Mouse (Mus musculus) heart, embryonic 11.5 days (tissue): ENCODE data around the gene Commd1. TPM values are rescaled to one million over a fixed set of nuclear protein-coding genes. Genes with fewer than 3 reads are reported as not detected.

Experiments used
- ATAC-seq: fragments of 200-750 bp; cut with Nextera tagmentation; replicated peaks from 2 replicates; pipeline ENCODE4 v1.8.0; 2017; ENCODE audit warnings: moderate library complexity; ENCODE audit not compliant: insufficient number of reproducible peaks, low FRiP score, low TSS enrichment
- H3K27ac ChIP-seq: fragments of 300-500 bp; sonication (generic); 2 replicates; pipeline ENCODE4 v1.5.1; 2014; ENCODE audit warnings: mild to moderate bottlenecking, low read depth, low read length
- H3K27me3 ChIP-seq: fragments of 300-500 bp; sonication (generic); 2 replicates; pipeline ENCODE4 v1.6.1; 2014; ENCODE audit warnings: mild to moderate bottlenecking, low read length, mixed read lengths; ENCODE audit not compliant: control insufficient read depth, insufficient read depth
- H3K36me3 ChIP-seq: fragments of 300-500 bp; sonication (generic); 2 replicates; pipeline ENCODE4 v1.6.1; 2014; ENCODE audit warnings: mild to moderate bottlenecking, low read length, moderate library complexity, mixed read lengths; ENCODE audit not compliant: control insufficient read depth, insufficient read depth
- H3K4me1 ChIP-seq: fragments of 300-500 bp; sonication (generic); 2 replicates; pipeline ENCODE4 v1.6.1; 2014; ENCODE audit warnings: low read length; ENCODE audit not compliant: control insufficient read depth, insufficient read depth
- H3K4me2 ChIP-seq: fragments of 300-500 bp; sonication (generic); 2 replicates; pipeline ENCODE4 v1.6.1; 2014; ENCODE audit warnings: mild to moderate bottlenecking, moderate library complexity
- H3K4me3 ChIP-seq: fragments of 300-500 bp; sonication (generic); 2 replicates; pipeline ENCODE4 v1.5.1; 2014; ENCODE audit warnings: low read depth, low read length
- H3K9ac ChIP-seq: fragments of 300-500 bp; sonication (generic); 2 replicates; pipeline ENCODE4 v1.6.1; 2014; ENCODE audit warnings: mild to moderate bottlenecking, low read depth, low read length, moderate library complexity
- H3K9me3 ChIP-seq: fragments of 300-500 bp; sonication (generic); replicated peaks from 2 replicates; pipeline ENCODE4 v1.6.1; 2016; ENCODE audit warnings: low read length; ENCODE audit not compliant: control insufficient read depth
- WGBS: fragments of 180-500 bp; shearing (Covaris S2); extraction: QIAGEN DNeasy Blood & Tissue Kit; methylation state at CpG from one replicate; pipeline ENCODE4 v1.1.7; 2014; ENCODE audit not compliant: insufficient replicate concordance; 5-methylcytosine and 5-hydroxymethylcytosine counted together
- polyA plus RNA-seq: library from polyadenylated mRNA; unstranded; fragments of >200 nt; fragmentation: Nextera tagmentation; extraction: Ambion mirVana; gene quantifications from 2 replicates; pipeline ENCODE4 v1.2.1, GENCODE M21; 2014

Gene Commd1
- polyA plus RNA-seq, 1 experiment from 2014 or later: 355 TPM

GRCm38 (mm10) chr11:22874747-22875146 lies 107.4 kb downstream of the Commd1 start:
- Histone ChIP-seq H3K4me3 (no peak overlapping the region), H3K9me3 (no peaks in the 10 kb centered on the region), H3K4me2 (no peak overlapping the region), H3K27ac (no peak overlapping the region), H3K36me3 (no peaks in the 10 kb centered on the region), H3K4me1 (no peaks in the 10 kb centered on the region), H3K9ac (no peak overlapping the region), H3K27me3 (no peaks in the 10 kb centered on the region)
- WGBS: 80% methylated on average over 6 of the region's 6 CpGs
- ATAC-seq: no peak

GRCm38 (mm10) chr11:22873383-22873782 lies 108.8 kb downstream of the Commd1 start:
- H3K27me3 ChIP-seq: no peaks in the 10 kb centered on the region
- H3K9me3 ChIP-seq: no peaks in the 10 kb centered on the region
- 66% methylated on average over 4 of the region's 4 CpGs for WGBS
- no peaks in the 10 kb centered on the region for H3K4me1 ChIP-seq
- H3K4me3 ChIP-seq: no peak overlapping the region
- ATAC-seq: no peak
- H3K36me3 ChIP-seq: no peaks in the 10 kb centered on the region
- H3K27ac ChIP-seq: no peak overlapping the region
- no peak overlapping the region for H3K9ac ChIP-seq
- no peak overlapping the region for H3K4me2 ChIP-seq

- Histone ChIP-seq H3K27me3 (no peaks in the 10 kb centered on the region), H3K36me3 (no peaks in the 10 kb centered on the region), H3K27ac (peak overlapping the region; percentile 2), H3K9ac (no peak overlapping the region), H3K4me1 (no peaks in the 10 kb centered on the region), H3K9me3 (no peaks in the 10 kb centered on the region), H3K4me3 (no peak overlapping the region), H3K4me2 (peak overlapping the region; percentile 10; the same call in 1 of the 2 replicates)
- no peak for ATAC-seq
- WGBS: 45% methylated on average over 4 of the region's 4 CpGs
Observed at GRCm38 (mm10) chr11:22872307-22872680, 109.9 kb downstream of the Commd1 start.

DNA sequence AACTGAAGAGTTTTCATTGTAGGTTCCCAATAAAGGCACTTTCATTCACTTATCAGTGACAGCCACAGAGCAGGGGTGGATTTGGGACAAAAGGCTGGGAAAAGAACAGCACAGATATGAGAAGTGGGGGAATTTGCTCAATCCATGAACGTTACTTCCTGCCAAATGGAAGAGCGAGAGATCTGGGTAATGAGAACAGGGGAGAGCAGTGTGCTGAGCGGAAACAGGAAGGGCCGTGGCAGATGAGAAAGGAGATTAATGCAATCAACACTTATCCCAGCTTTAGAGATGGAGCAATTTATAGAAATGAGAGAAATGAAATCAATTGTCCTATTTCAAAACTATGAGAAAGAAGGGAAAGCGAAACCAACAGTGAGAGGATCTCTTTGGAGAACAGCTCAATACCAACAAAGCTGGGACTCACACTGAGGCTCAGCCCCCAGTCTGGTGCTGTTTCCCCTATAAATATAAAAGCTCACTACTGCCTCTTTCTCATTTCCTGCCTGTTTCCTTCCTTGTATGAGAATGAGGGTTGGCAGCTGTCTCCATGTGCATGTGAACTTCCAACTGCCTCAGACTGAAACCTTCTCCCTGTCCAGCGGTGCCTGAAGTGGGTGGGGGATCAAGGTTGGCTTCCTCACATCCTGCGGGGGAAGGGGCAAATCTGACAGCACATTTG lies 110.4 kb downstream of the Commd1 start:
- Histone ChIP-seq H3K36me3 (no peaks in the 10 kb centered on the region), H3K4me1 (no peaks in the 10 kb centered on the region), H3K27me3 (no peaks in the 10 kb centered on the region), H3K9ac (no peak overlapping the region), H3K27ac (peak overlapping the region; percentile 2; the same call in 1 of the 2 replicates), H3K4me3 (no peak overlapping the region), H3K9me3 (no peaks in the 10 kb centered on the region), H3K4me2 (peak overlapping the region; percentile 22; the same call in 1 of the 2 replicates)
- WGBS: 39% methylated on average over 7 of the region's 7 CpGs
- no peak for ATAC-seq

DNA sequence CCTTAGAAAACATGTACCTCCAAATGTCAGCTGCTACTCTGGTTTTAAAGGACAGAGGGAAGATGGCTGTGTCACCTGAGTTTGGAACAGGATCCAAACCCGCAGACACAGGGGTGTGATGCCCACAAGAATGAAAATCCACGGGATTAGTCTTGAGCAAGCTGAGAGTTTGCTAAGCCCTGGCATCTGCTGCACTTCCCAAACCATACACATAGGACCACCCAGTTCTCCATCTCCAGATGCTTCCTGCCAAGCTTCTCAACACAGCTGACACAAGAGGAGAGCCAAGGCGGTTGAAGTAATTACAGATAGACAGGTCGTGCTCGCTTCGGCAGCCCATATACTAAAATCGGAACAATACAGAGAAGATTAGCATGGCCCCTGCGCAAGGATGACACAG lies 113.6 kb downstream of the Commd1 start:
- Histone ChIP-seq H3K9me3 (no peaks in the 10 kb centered on the region), H3K27ac (no peak overlapping the region), H3K36me3 (no peaks in the 10 kb centered on the region), H3K4me2 (no peak overlapping the region), H3K27me3 (no peaks in the 10 kb centered on the region), H3K9ac (no peak overlapping the region), H3K4me1 (no peaks in the 10 kb centered on the region), H3K4me3 (no peak overlapping the region)
- no peak for ATAC-seq
- 80% methylated on average over 8 of the region's 8 CpGs for WGBS

GRCm38 (mm10) chr11:22867691-22868090 lies 114.5 kb downstream of the Commd1 start:
- no peak overlapping the region for H3K27ac ChIP-seq
- no peak for ATAC-seq
- WGBS: 77% methylated on average over 5 of the region's 5 CpGs
- no peak overlapping the region for H3K4me2 ChIP-seq
- no peaks in the 10 kb centered on the region for H3K27me3 ChIP-seq
- H3K4me3 ChIP-seq: no peak overlapping the region
- no peak overlapping the region for H3K9ac ChIP-seq
- H3K9me3 ChIP-seq: no peaks in the 10 kb centered on the region
- H3K36me3 ChIP-seq: no peaks in the 10 kb centered on the region
- H3K4me1 ChIP-seq: no peaks in the 10 kb centered on the region

- Histone ChIP-seq H3K9me3 (no peaks in the 10 kb centered on the region), H3K36me3 (no peaks in the 10 kb centered on the region), H3K9ac (no peak overlapping the region), H3K27ac (no peak overlapping the region), H3K4me2 (no peak overlapping the region), H3K27me3 (no peaks in the 10 kb centered on the region), H3K4me3 (no peak overlapping the region), H3K4me1 (no peaks in the 10 kb centered on the region)
- WGBS: 82% methylated on average over 7 of the region's 7 CpGs
- no peak for ATAC-seq
Observed at GRCm38 (mm10) chr11:22865635-22866246, 116.4 kb downstream of the Commd1 start.

DNA sequence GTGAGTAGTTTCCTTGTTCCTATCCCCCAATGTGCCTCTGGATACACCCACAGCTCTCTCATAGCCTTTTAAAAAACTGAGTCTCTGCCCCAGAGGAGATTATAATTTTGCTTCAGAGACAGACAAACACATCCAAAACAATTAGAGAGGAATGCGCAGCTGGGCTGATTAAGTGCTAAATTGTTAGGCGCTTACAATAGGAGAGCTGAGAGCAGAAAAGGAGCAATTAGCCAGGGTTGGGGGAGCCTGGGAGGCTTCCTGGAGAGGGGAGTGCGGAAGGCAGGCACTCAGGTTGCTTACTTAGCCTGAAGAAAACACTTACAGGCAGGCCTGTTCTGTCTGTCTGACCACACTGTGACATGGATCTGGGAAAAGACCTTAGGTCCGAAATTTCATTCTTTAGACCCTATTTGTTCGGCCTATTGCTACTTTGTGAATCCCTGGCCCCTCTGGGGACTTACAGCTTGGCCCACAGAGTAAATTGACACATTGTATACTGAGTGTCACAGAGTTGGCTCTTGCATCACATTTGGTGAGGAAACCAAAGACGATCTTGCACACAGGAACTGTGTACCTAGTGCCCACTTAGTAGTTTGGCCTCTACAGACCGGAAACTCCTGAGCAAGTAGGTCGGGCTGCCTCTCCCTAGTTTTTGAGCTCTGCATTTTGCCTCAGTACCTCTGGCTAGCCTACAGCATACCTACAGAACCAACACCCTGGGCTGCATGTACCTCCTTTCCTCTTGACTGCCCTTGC lies 117.7 kb downstream of the Commd1 start:
- no peaks in the 10 kb centered on the region for H3K36me3 ChIP-seq
- H3K27me3 ChIP-seq: no peaks in the 10 kb centered on the region
- H3K27ac ChIP-seq: no peak overlapping the region
- no peak overlapping the region for H3K4me3 ChIP-seq
- H3K9ac ChIP-seq: no peak overlapping the region
- H3K4me2 ChIP-seq: no peak overlapping the region
- no peaks in the 10 kb centered on the region for H3K9me3 ChIP-seq
- H3K4me1 ChIP-seq: no peaks in the 10 kb centered on the region
- WGBS: 68% methylated on average over 8 of the region's 8 CpGs
- no peak for ATAC-seq
